Mouse (Mus musculus) C2C12 (cell line): Measurements from ENCODE around the gene Gm12248.

ENCODE experiments used
- CEBPB ChIP-seq: IDR thresholded peaks from one replicate; pipeline ENCODE4 v1.6.1; 2011; ENCODE audit warnings: low read depth, mild to moderate bottlenecking, control low read depth, moderate library complexity
- CTCF ChIP-seq: IDR thresholded peaks from one replicate; pipeline ENCODE4 v1.5.1; 2011; ENCODE audit not compliant: control insufficient read depth, insufficient read depth, insufficient read length
- FOSL1 ChIP-seq: IDR thresholded peaks from one replicate; pipeline ENCODE4 v1.8.0; 2011; ENCODE audit warnings: mild to moderate bottlenecking, low read length; ENCODE audit not compliant: poor library complexity, insufficient read depth, severe bottlenecking
- MAX ChIP-seq: IDR thresholded peaks from one replicate; pipeline ENCODE4 v1.6.1; 2011; ENCODE audit warnings: mild to moderate bottlenecking, control low read depth
- MYOD1 ChIP-seq: IDR thresholded peaks from one replicate; pipeline ENCODE4 v1.6.1; 2011; ENCODE audit warnings: low read depth; ENCODE audit not compliant: control insufficient read depth, insufficient read length
- MYOG ChIP-seq: IDR thresholded peaks from one replicate; pipeline ENCODE4 v1.6.1; 2011; ENCODE audit not compliant: control insufficient read depth, insufficient read length; ENCODE audit errors: extremely low read depth
- USF1 ChIP-seq: IDR thresholded peaks from one replicate; pipeline ENCODE4 v1.6.1; 2011; ENCODE audit warnings: low read depth, mild to moderate bottlenecking, control low read depth, moderate library complexity

- TF ChIP-seq CEBPB (no peak), CTCF (no peak), FOSL1 (no peak), MAX (no peak), USF1 (no peak), MYOG (no peak), MYOD1 (no peak)
These were observed 67.1 kb downstream of the Gm12248 start for GRCm38 (mm10) chr11:58025881-58026280.
